Mouse (Mus musculus) lung, embryonic 16.5 days (tissue): ENCODE results near the gene Proca1. TPM values are rescaled to one million over a fixed set of nuclear protein-coding genes. Genes with fewer than 3 reads are reported as not detected.

ENCODE experiments used
- ATAC-seq: fragments of 200-750 bp; cut with Nextera tagmentation; 2 replicates; pipeline ENCODE4 v1.8.0; 2017; ENCODE audit warnings: low read depth, mild to moderate bottlenecking, moderate library complexity
- H3K27ac ChIP-seq: fragments of 300-500 bp; sonication (generic); 2 replicates; pipeline ENCODE4 v1.5.1; 2014; ENCODE audit warnings: mild to moderate bottlenecking, control low read depth, low read length
- H3K27me3 ChIP-seq: fragments of 300-500 bp; sonication (generic); 2 replicates; pipeline ENCODE4 v1.6.1; 2014; ENCODE audit warnings: low read depth, low read length, mixed read lengths; ENCODE audit not compliant: control insufficient read depth, insufficient read depth
- H3K36me3 ChIP-seq: fragments of 300-500 bp; sonication (generic); 2 replicates; pipeline ENCODE4 v1.6.1; 2014; ENCODE audit warnings: low read length; ENCODE audit not compliant: control insufficient read depth, insufficient read depth
- H3K4me1 ChIP-seq: fragments of 300-500 bp; sonication (generic); replicated peaks from 2 replicates; pipeline ENCODE4 v1.6.1; 2014; ENCODE audit warnings: low read length, mixed read lengths; ENCODE audit not compliant: control insufficient read depth, insufficient read depth
- H3K4me2 ChIP-seq: fragments of 300-500 bp; sonication (generic); 2 replicates; pipeline ENCODE4 v1.6.1; 2014; ENCODE audit warnings: low read depth, low read length, control low read depth
- H3K4me3 ChIP-seq: fragments of 300-500 bp; sonication (generic); 2 replicates; pipeline ENCODE4 v1.5.1; 2014; ENCODE audit warnings: mild to moderate bottlenecking, low read length, control low read depth
- H3K9ac ChIP-seq: fragments of 300-500 bp; sonication (generic); 2 replicates; pipeline ENCODE4 v1.6.1; 2014; ENCODE audit warnings: low read length, control low read depth
- H3K9me3 ChIP-seq: fragments of 300-500 bp; sonication (generic); 2 replicates; pipeline ENCODE4 v1.6.1; 2016; ENCODE audit warnings: low read length; ENCODE audit not compliant: control insufficient read depth
- WGBS: fragments of 180-500 bp; shearing (Covaris S2); extraction: QIAGEN DNeasy Blood & Tissue Kit; methylation state at CpG from one replicate; pipeline ENCODE4 v1.1.7; 2014; 5-methylcytosine and 5-hydroxymethylcytosine counted together
- polyA plus RNA-seq: library from polyadenylated mRNA; unstranded; fragments of >200 nt; fragmentation: Nextera tagmentation; extraction: Ambion mirVana; gene quantifications from 2 replicates; pipeline ENCODE4 v1.2.1, GENCODE M21; 2015

The Proca1 gene
- 5.3 and 6.8 TPM in 2 replicates for polyA plus RNA-seq

DNA sequence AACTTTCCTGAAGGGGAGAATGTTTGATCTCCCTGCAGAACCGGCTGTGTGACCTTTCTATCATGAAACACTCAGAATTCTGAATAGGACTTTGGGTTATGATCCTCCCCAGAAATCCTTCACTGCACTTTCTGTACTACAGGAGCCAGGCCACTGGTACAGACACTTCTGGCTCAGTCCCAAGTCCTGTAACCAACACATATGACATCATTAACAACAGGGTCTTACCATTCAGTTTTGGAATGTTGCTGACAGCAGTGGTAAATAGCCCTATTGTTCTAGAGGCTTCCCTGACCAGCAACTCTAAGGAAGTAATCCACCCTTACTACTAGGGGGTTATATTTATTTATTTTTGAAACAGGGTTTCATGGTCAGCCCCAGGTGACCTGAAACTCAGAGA is at the start of gene Proca1:
Gene Proca1 (plus strand): TSS at position 280 of the 400 bp plus-strand sequence.
- peak within 1 kb of the TSS; percentile 51 for H3K4me3 ChIP-seq
- H3K27me3 ChIP-seq = no peaks in the 10 kb centered on the region
- peaks cover 14% of the 10 kb centered on the region for H3K36me3 ChIP-seq
- peak within 1 kb of the TSS; percentile 18 for H3K27ac ChIP-seq
- 43% methylated on average over 1 of the region's 1 CpGs for WGBS
- H3K4me1 ChIP-seq = peaks cover 19% of the 10 kb centered on the region
- H3K9ac ChIP-seq = no peak within 1 kb of the TSS; the same call in 1 of the 2 replicates
- H3K9me3 ChIP-seq = no peaks in the 10 kb centered on the region
- no peak for ATAC-seq
- H3K4me2 ChIP-seq = peak within 1 kb of the TSS; percentile 79

DNA sequence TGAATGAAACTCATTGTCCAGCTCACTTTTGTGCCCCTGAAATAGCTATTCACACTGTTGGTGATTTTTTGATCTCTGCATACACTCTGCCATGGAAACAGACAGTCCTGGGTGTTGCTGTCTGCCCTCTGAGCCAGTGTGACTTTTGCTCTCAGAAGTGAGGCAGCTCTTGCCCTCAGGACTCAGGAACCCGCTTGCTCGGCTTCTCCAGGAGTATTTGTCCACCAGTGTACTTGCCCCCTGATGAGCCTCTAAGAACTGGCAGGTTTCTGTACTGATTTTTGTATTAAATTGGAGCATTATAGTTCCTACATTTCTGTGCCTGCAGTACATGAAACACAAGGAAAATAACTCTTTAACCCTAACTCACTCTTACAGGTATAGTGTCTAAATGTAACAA is 49.7 kb upstream of the Proca1 start:
- H3K4me2 ChIP-seq = no peak overlapping the region
- H3K36me3 ChIP-seq = peaks cover 12% of the 10 kb centered on the region; the same call in 1 of the 2 replicates
- H3K27me3 ChIP-seq = no peaks in the 10 kb centered on the region
- WGBS = 81% methylated on average over 2 of the region's 2 CpGs
- no peak overlapping the region for H3K27ac ChIP-seq
- H3K9ac ChIP-seq = no peak overlapping the region
- H3K4me1 ChIP-seq = no peaks in the 10 kb centered on the region
- no peak for ATAC-seq
- no peak overlapping the region for H3K4me3 ChIP-seq
- H3K9me3 ChIP-seq = no peaks in the 10 kb centered on the region

DNA sequence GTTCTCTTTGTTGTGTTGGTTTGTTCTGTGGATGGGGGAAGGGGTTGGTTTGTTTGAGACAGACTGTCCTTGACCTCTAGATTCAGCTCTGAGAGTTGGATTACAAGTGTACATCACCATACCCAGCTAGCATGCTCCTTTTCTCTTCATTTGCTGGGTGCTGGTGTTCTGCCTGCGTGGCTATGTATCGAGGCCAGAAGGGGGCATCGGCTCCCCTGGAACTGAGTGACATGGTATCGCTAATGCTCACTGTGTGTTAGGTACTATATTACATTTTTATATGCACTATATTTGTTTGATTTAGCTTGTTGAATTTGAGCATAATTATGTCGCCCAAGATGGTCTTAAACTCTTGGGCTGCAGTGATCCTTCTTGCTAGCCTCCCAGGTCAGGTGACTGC is 47.0 kb upstream of the Proca1 start:
- no peak overlapping the region for H3K27ac ChIP-seq
- H3K9ac ChIP-seq = no peak overlapping the region
- H3K4me2 ChIP-seq = no peak overlapping the region
- no peaks in the 10 kb centered on the region for H3K9me3 ChIP-seq
- H3K27me3 ChIP-seq = no peaks in the 10 kb centered on the region
- peaks cover 24% of the 10 kb centered on the region for H3K36me3 ChIP-seq
- WGBS = 83% methylated on average over 5 of the region's 5 CpGs
- no peak for ATAC-seq
- H3K4me1 ChIP-seq = no peaks in the 10 kb centered on the region
- no peak overlapping the region for H3K4me3 ChIP-seq

DNA sequence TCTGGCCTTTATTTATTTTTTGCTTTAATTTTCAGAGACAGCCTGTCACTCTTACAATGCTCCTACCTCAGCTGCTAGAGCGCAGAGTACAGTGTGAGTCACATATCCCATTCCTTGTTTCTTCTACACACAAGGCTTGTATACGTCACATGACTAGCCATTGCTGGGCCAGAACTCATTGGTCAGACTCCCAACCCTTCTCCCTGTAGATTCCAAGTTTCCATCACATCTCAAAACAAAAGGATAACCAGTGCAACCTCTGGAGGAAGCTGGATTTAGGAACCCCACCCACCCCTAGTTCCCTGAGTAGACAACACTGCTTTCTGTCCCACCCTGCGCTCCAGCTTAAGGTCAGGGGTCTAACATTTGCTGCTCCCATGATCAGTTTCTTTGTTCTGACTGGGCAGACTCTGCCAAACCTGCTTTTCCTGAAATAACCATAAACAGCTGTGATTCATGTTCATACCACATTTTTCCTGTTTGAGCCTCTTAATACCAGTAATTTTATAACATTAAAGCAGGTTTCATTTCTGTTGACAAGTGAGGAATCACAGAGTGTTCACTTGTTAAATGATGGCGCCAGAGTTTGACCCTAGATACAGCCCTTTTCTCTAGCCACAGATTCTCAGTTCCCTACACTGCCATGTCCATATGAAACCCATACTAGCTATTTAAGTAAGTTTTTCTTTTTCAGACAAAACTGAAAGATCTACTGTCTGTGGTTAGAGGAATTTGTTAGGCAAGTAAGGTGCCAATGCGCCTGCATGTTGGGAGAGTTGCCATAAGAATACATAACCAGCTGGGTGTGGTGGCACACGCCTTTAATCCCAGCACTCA is 46.3 kb upstream of the Proca1 start:
- Histone ChIP-seq H3K4me2 (no peak overlapping the region), H3K27me3 (no peaks in the 10 kb centered on the region), H3K9me3 (no peaks in the 10 kb centered on the region), H3K4me3 (no peak overlapping the region), H3K9ac (no peak overlapping the region), H3K36me3 (peaks cover 26% of the 10 kb centered on the region), H3K27ac (no peak overlapping the region), H3K4me1 (peaks cover 2% of the 10 kb centered on the region)
- WGBS = 88% methylated on average over 6 of the region's 6 CpGs
- no peak for ATAC-seq

DNA sequence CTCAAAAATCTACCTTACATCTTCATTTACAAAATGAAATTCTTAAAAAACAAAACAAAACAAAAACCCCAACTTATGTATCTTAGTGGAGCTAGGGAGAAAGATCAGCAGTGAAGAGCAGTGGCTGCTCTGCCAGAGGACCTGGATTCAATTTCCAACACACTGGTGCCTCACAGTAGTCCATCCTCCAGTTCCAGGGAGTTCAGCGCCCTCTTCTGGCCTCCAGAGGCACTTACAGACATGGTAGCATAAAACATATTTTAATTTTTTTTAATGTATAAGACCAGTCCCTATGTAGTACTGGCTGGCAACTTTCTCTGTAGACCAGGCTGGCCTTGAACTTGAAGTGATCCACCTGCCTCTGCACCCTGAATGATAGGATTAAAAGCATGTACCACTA is 42.0 kb upstream of the Proca1 start:
- Histone ChIP-seq H3K36me3 (peaks cover 18% of the 10 kb centered on the region), H3K9me3 (no peaks in the 10 kb centered on the region), H3K4me3 (no peak overlapping the region), H3K4me1 (peaks cover 28% of the 10 kb centered on the region), H3K4me2 (no peak overlapping the region), H3K27ac (no peak overlapping the region), H3K27me3 (no peaks in the 10 kb centered on the region), H3K9ac (no peak overlapping the region)
- ATAC-seq = no peak
- WGBS = 38% methylated on average over 1 of the region's 1 CpGs

DNA sequence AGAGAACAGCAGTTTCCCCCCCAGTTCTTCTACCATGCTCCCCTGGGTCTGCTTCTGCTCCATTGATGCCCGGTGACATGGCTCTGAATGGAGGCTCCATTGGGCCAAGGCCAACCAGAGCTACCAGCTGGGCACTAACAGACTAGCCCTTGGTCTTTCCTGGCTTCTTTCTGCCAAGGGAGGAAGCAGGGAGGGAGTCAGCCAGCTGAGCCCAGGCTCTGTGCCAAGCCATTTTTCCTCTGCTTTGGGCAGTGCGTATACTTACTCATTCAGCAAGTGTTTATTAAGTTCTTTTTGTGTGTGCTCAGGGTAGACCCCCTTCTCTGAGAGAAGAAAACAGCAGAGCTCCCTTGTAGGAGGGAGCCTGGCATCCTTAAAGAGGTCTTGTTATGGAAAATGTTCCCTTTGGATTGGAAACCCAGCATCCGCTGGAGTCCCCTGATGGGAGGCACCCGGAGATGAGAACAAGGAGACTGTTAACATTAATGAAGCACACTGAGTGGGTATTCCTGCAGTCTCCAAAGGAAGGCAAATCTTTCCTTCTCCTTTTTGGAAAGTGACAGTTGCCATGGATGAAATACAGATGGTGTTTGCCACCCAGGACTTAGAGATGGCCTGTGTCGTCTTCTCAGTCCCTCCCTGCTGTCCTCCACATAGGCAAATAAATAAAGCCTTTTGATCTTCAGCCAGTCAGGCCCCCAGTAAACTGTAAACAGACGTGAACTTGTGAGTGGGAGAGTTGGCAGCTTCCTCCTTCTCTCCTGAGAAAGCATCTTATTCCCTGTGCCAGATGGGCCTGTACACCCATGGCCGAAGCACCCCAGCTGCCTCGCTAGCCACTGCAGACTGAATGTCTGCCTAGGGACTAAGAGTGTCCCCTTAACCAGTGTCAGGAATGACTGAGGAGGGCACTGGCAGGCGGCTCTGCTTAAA is 40.6 kb upstream of the Proca1 start:
- peaks cover 28% of the 10 kb centered on the region for H3K4me1 ChIP-seq
- peaks cover 22% of the 10 kb centered on the region for H3K36me3 ChIP-seq
- peak; percentile 86 for ATAC-seq
- H3K27ac ChIP-seq = peak overlapping the region; percentile 95
- H3K27me3 ChIP-seq = no peaks in the 10 kb centered on the region
- WGBS = 41% methylated on average over 9 of the region's 9 CpGs
- H3K9ac ChIP-seq = peak overlapping the region; percentile 32
- H3K4me3 ChIP-seq = no peak overlapping the region
- H3K4me2 ChIP-seq = no peak overlapping the region
- no peaks in the 10 kb centered on the region for H3K9me3 ChIP-seq

DNA sequence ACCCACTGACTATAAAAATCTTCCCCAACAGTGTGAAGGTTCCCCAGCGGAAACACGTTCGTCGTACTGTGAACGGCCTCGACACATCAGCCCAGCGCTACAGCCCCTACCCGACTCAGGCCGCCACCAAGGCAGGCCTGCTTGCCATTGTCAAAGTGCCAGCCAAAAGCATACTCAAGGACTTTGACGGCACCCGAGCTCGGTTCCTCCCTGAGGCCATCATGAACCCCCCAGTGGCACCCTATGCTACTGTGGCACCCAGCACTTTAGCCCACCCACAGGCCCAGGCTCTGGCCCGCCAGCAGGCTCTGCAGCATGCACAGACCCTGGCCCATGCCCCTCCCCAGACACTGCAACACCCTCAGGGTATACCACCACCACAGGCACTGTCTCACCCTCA is 39.4 kb upstream of the Proca1 start:
- no peak overlapping the region for H3K4me3 ChIP-seq
- 0 out of 2 replicates have a peak overlapping the region, but pooled peaks have one; percentile 9 for H3K9ac ChIP-seq
- peaks cover 28% of the 10 kb centered on the region for H3K4me1 ChIP-seq
- WGBS = 71% methylated on average over 13 of the region's 13 CpGs
- H3K36me3 ChIP-seq = peaks cover 31% of the 10 kb centered on the region
- peak overlapping the region; percentile 95 for H3K27ac ChIP-seq
- H3K9me3 ChIP-seq = no peaks in the 10 kb centered on the region
- H3K27me3 ChIP-seq = no peaks in the 10 kb centered on the region
- H3K4me2 ChIP-seq = no peak overlapping the region
- ATAC-seq = no peak

DNA sequence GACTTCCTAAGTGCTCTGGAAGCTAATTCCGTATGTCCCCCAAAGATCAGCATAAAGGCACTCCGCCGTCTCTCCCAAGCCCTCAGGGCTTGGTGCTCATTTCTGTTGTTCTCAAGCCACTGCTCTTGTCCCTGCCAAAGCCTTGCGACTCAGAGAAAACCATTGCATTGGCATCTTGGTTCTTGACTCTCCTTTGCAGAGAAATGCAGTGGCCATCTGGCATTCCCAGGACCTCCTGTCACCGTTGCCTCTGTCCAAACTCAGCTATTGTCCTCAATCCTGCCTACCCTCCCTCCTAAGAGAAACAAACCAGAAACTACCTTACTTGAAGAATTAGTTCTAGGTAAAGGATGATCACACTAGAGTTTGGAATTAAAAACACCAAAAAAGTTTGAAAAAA is 37.5 kb upstream of the Proca1 start:
- Histone ChIP-seq H3K36me3 (peaks cover 35% of the 10 kb centered on the region), H3K27ac (no peak overlapping the region), H3K4me2 (no peak overlapping the region), H3K9ac (no peak overlapping the region), H3K4me1 (peaks cover 38% of the 10 kb centered on the region), H3K27me3 (no peaks in the 10 kb centered on the region), H3K9me3 (no peaks in the 10 kb centered on the region), H3K4me3 (no peak overlapping the region)
- no peak for ATAC-seq
- 74% methylated on average over 5 of the region's 5 CpGs for WGBS

DNA sequence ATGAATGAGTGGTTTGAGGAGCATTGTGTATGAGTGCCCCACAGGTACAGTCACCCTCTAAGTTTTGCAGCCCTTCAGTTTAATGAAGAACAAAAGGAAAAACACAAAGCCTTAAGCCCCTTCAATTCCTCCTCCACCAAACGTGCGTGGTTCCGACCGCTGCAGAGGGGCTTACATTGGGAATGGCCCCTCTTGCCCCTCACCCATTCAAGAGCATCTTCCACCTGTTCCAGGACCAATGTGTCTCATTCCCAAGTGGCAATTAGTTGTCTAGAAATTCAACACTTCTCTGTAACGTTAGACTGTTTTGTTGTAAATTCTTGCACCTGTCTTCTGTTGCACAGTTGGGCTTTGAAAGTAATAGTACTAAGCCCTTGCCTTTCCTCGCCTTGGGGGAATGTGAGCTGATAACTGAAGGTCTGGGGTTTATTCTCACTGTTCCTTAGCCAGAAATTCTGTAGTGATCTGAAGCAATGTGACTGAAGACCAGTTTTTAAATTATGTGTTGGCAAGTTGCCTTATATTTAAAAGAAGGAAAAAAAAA is 37.0 kb upstream of the Proca1 start:
- H3K4me1 ChIP-seq = peaks cover 39% of the 10 kb centered on the region
- H3K4me2 ChIP-seq = no peak overlapping the region
- H3K9ac ChIP-seq = no peak overlapping the region
- no peak overlapping the region for H3K4me3 ChIP-seq
- 73% methylated on average over 6 of the region's 6 CpGs for WGBS
- ATAC-seq = no peak
- H3K9me3 ChIP-seq = no peaks in the 10 kb centered on the region
- H3K27me3 ChIP-seq = no peaks in the 10 kb centered on the region
- H3K27ac ChIP-seq = no peak overlapping the region
- peaks cover 38% of the 10 kb centered on the region for H3K36me3 ChIP-seq
